Mouse (Mus musculus): ENCODE data around the gene Slc50a1.

The Slc50a1 gene

GRCm38 (mm10) chr3:89270051-89270755 is at the start of gene Slc50a1:
Slc50a1 (minus strand) TSS chr3:89270570.
- peak; percentile 88 for DNase-seq (ENCODE audit: low spot score)

GRCm38 (mm10) chr3:89319591-89320350 is 49.4 kb upstream of the Slc50a1 start:
- no peak for DNase-seq (ENCODE audit: low spot score)

- no peak for DNase-seq (ENCODE audit: low spot score)
These were observed 48.7 kb upstream of the Slc50a1 start for GRCm38 (mm10) chr3:89318971-89319590.

GRCm38 (mm10) chr3:89318316-89318715 is 47.9 kb upstream of the Slc50a1 start:
- DNase-seq (ENCODE audit: low spot score): no peak

- DNase-seq (ENCODE audit: low spot score): no peak
These were observed 46.9 kb upstream of the Slc50a1 start for GRCm38 (mm10) chr3:89317246-89317645.

- peak; percentile 90 for DNase-seq (ENCODE audit: low spot score)
These were observed 46.5 kb upstream of the Slc50a1 start for GRCm38 (mm10) chr3:89316833-89317232.

- DNase-seq (ENCODE audit: low spot score): peak; percentile 30
These were observed 45.8 kb upstream of the Slc50a1 start for GRCm38 (mm10) chr3:89315930-89316831.

GRCm38 (mm10) chr3:89315195-89315929 is 45.0 kb upstream of the Slc50a1 start:
- DNase-seq (ENCODE audit: low spot score): peak; percentile 79

GRCm38 (mm10) chr3:89314791-89315190 is 44.4 kb upstream of the Slc50a1 start:
- no peak for DNase-seq (ENCODE audit: low spot score)

- DNase-seq (ENCODE audit: low spot score): no peak
These were observed 44.0 kb upstream of the Slc50a1 start for GRCm38 (mm10) chr3:89314340-89314739.

- peak; percentile 67 for DNase-seq (ENCODE audit: low spot score)
These were observed 37.7 kb upstream of the Slc50a1 start for GRCm38 (mm10) chr3:89308089-89308488.

- no peak for DNase-seq (ENCODE audit: low spot score)
These were observed 35.4 kb upstream of the Slc50a1 start for GRCm38 (mm10) chr3:89305551-89306325.

GRCm38 (mm10) chr3:89305105-89305504 is 34.7 kb upstream of the Slc50a1 start:
- DNase-seq (ENCODE audit: low spot score): no peak

- DNase-seq (ENCODE audit: low spot score): no peak
These were observed 34.1 kb upstream of the Slc50a1 start for GRCm38 (mm10) chr3:89304440-89304839.

GRCm38 (mm10) chr3:89300514-89300913 is 30.1 kb upstream of the Slc50a1 start:
- DNase-seq (ENCODE audit: low spot score): no peak

GRCm38 (mm10) chr3:89300071-89300470 is 29.7 kb upstream of the Slc50a1 start:
- DNase-seq (ENCODE audit: low spot score): no peak

GRCm38 (mm10) chr3:89299499-89299898 is 29.1 kb upstream of the Slc50a1 start:
- peak; percentile 28 for DNase-seq (ENCODE audit: low spot score)

- DNase-seq (ENCODE audit: low spot score): no peak
These were observed 28.5 kb upstream of the Slc50a1 start for GRCm38 (mm10) chr3:89298908-89299307.

GRCm38 (mm10) chr3:89296761-89297396 is 26.5 kb upstream of the Slc50a1 start:
- no peak for DNase-seq (ENCODE audit: low spot score)

GRCm38 (mm10) chr3:89295685-89296230 is 25.4 kb upstream of the Slc50a1 start:
- no peak for DNase-seq (ENCODE audit: low spot score)
